Mouse (Mus musculus): ENCODE data around the gene Sh3d19.

DNA sequence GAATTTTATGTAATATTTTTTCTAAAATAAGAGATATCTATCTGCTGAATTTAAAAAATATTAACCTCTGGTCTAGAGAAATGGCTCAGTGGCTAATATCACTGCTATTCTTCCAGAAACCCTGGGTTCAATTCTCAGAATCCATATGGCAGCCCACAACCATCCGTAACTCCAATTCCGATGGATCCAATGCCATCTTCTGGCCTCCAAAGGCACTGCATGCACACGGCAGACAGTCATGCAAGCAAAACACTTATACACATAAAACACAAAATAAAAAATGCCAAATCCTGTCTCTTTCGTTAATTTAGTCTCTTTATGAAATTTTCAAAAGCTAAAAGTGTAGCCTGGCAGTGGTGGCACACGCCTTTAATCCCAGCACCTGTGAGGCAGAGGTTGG lies 104.7 kb downstream of the Sh3d19 start:
- no peak for TF ChIP-seq MEF2A (IDR thresholded peaks at IDR 0.05; ENCODE audit: borderline replicate concordance, low read depth, low read length)
- TF ChIP-seq POLR2A (IDR thresholded peaks at IDR 0.05; ENCODE audit: low read depth, low read length), result no peak
- no peak for TF ChIP-seq USF2 (conservative IDR thresholded peaks at IDR 0.05; ENCODE audit: low read depth, low read length)
- TF ChIP-seq ZKSCAN1 (IDR thresholded peaks at IDR 0.05; ENCODE audit: borderline replicate concordance, low read depth, low read length), result no peak
- peak; percentile 41 for TF ChIP-seq RAD21 (IDR thresholded peaks at IDR 0.05; ENCODE audit: low read depth, low read length)
- no peak for TF ChIP-seq POLR2AphosphoS2 (IDR thresholded peaks at IDR 0.05; ENCODE audit: low read depth, low read length)
